Mouse (Mus musculus) MEL (cell line): ENCODE results near the gene Gm5617.
A peak's percentile ranks its signal among the peaks of the same experiment; 100 is the strongest.

Experiments
- CHD1 ChIP-seq: IDR thresholded peaks from 2 replicates; pipeline ENCODE4 v1.6.1; 2012; ENCODE audit warnings: low read depth, mild to moderate bottlenecking, inconsistent platforms, low read length, improper control_type of control experiment
- CTCF ChIP-seq, 3 experiments: IDR thresholded peaks in 2 of 3; conservative IDR thresholded peaks in 1 of 3; 2 replicates each; pipeline ENCODE4 v1.5.1; 2011 to 2012; ENCODE audit warnings: low read length in 3 of 3, low read depth in 2 of 3, mild to moderate bottlenecking in 2 of 3, improper control_type of control experiment in 1 of 3, inconsistent platforms in 1 of 3, mixed read lengths in 1 of 3, moderate library complexity in 1 of 3; ENCODE audit not compliant: control insufficient read depth in 1 of 3, insufficient read depth in 1 of 3, poor library complexity in 1 of 3, severe bottlenecking in 1 of 3
- EP300 ChIP-seq, 2 experiments: IDR thresholded peaks; 2 replicates each; pipeline ENCODE4 v1.6.1; 2011; ENCODE audit warnings: improper control_type of control experiment in 2 of 2, low read length in 2 of 2, low read depth in 1 of 2, mild to moderate bottlenecking in 1 of 2
- GATA1 ChIP-seq: IDR thresholded peaks from 2 replicates; pipeline ENCODE4 v1.6.1; 2011; ENCODE audit warnings: low read depth, low read length, improper control_type of control experiment
- MXI1 ChIP-seq: IDR thresholded peaks from 2 replicates; pipeline ENCODE4 v1.6.1; 2011; ENCODE audit warnings: mild to moderate bottlenecking, low read depth, low read length, improper control_type of control experiment
- POLR2A ChIP-seq, 2 experiments: IDR thresholded peaks; 2 replicates each; pipeline ENCODE4 v1.6.1; 2011 to 2012; ENCODE audit warnings: low read length in 2 of 2, mild to moderate bottlenecking in 2 of 2, control low read depth in 1 of 2, improper control_type of control experiment in 1 of 2, low read depth in 1 of 2, moderate library complexity in 1 of 2; ENCODE audit not compliant: control insufficient read depth in 1 of 2, insufficient read depth in 1 of 2, poor library complexity in 1 of 2
- RCOR1 ChIP-seq: IDR thresholded peaks from 2 replicates; pipeline ENCODE4 v1.6.1; 2012; ENCODE audit warnings: low read depth, mild to moderate bottlenecking, inconsistent platforms, low read length, improper control_type of control experiment
- UBTF ChIP-seq: IDR thresholded peaks from 2 replicates; pipeline ENCODE4 v1.6.1; 2012; ENCODE audit warnings: low read depth, mild to moderate bottlenecking, inconsistent platforms, low read length, improper control_type of control experiment, moderate library complexity, borderline replicate concordance; ENCODE audit not compliant: insufficient read depth
- ZMIZ1 ChIP-seq: IDR thresholded peaks from 2 replicates; pipeline ENCODE4 v1.6.1; 2012; ENCODE audit warnings: low read depth, mild to moderate bottlenecking, inconsistent platforms, low read length, improper control_type of control experiment, moderate library complexity
- ZNF384 ChIP-seq: IDR thresholded peaks from 2 replicates; pipeline ENCODE4 v1.6.1; 2012; ENCODE audit warnings: low read depth, mild to moderate bottlenecking, inconsistent platforms, low read length, improper control_type of control experiment

GRCm38 (mm10) chr9:48447783-48448209, 47.4 kb upstream of the Gm5617 start:
- TF ChIP-seq CTCF (IDR thresholded peaks at IDR 0.05 in 2 of 3, conservative IDR thresholded peaks at IDR 0.05 in 1 of 3; ENCODE audit: control insufficient read depth in 1 of 3, insufficient read depth in 1 of 3, low read depth in 2 of 3, low read length in 3 of 3, poor library complexity in 1 of 3, severe bottlenecking in 1 of 3): peak; percentile 37 to 80 (median 62)
- no peak for TF ChIP-seq MXI1
- no peak for TF ChIP-seq ZNF384
- TF ChIP-seq CHD1: no peak
- no peak for TF ChIP-seq RCOR1
- no peak for TF ChIP-seq POLR2A (IDR thresholded peaks at IDR 0.05; ENCODE audit: control insufficient read depth in 1 of 2, insufficient read depth in 1 of 2, low read depth in 1 of 2, low read length in 2 of 2, poor library complexity in 1 of 2)
- peak; percentile 38; the same call in 1 of the 2 replicates for TF ChIP-seq GATA1
- TF ChIP-seq EP300 (IDR thresholded peaks at IDR 0.05; ENCODE audit: low read depth in 1 of 2, low read length in 2 of 2): no peak
- no peak for TF ChIP-seq ZMIZ1
- no peak for TF ChIP-seq UBTF
